Mouse (Mus musculus) heart, postnatal 0 days (tissue): ENCODE measurements around the gene Mocs1. TPM values are rescaled to one million over a fixed set of nuclear protein-coding genes. Genes with fewer than 3 reads are reported as not detected.

Source experiments
- ATAC-seq: fragments of 200-750 bp; cut with Nextera tagmentation; 2 replicates; pipeline ENCODE4 v1.8.0; 2017; ENCODE audit warnings: low read depth, moderate number of reproducible peaks, moderate library complexity; ENCODE audit not compliant: insufficient read depth
- DNase-seq: peaks from one replicate; pipeline ENCODE4 v3.0.0-alpha.2; 2016; ENCODE audit warnings: low spot score
- H3K27ac ChIP-seq: fragments of 300-500 bp; sonication (generic); 2 replicates; pipeline ENCODE4 v1.5.1; 2014; ENCODE audit warnings: low read depth, mild to moderate bottlenecking
- H3K27me3 ChIP-seq: fragments of 300-500 bp; sonication (generic); 2 replicates; pipeline ENCODE4 v1.6.1; 2014; ENCODE audit warnings: low read length, mixed read lengths; ENCODE audit not compliant: control insufficient read depth, insufficient read depth
- H3K36me3 ChIP-seq: fragments of 300-500 bp; sonication (generic); replicated peaks from 2 replicates; pipeline ENCODE4 v1.6.1; 2014; ENCODE audit warnings: low read length, mixed read lengths; ENCODE audit not compliant: control insufficient read depth, insufficient read depth
- H3K4me1 ChIP-seq: fragments of 300-500 bp; sonication (generic); 2 replicates; pipeline ENCODE4 v1.6.1; 2014; ENCODE audit warnings: antibody characterized with exemption; ENCODE audit not compliant: control insufficient read depth, insufficient read depth
- H3K4me2 ChIP-seq: fragments of 300-500 bp; sonication (generic); 2 replicates; pipeline ENCODE4 v1.6.1; 2014; ENCODE audit warnings: low read depth, mild to moderate bottlenecking, low read length, moderate library complexity
- H3K4me3 ChIP-seq: fragments of 300-500 bp; sonication (generic); 2 replicates; pipeline ENCODE4 v1.5.1; 2014; ENCODE audit warnings: low read depth, low read length
- H3K9ac ChIP-seq: fragments of 300-500 bp; sonication (generic); replicated peaks from 2 replicates; pipeline ENCODE4 v1.6.1; 2014; ENCODE audit warnings: low read depth, low read length, mixed read lengths
- H3K9me3 ChIP-seq: fragments of 300-500 bp; sonication (generic); replicated peaks from 2 replicates; pipeline ENCODE4 v1.6.1; 2016; ENCODE audit warnings: low read length; ENCODE audit not compliant: control insufficient read depth
- CTCF ChIP-seq: IDR thresholded peaks from 2 replicates; pipeline ENCODE4 v1.5.1; 2016; ENCODE audit warnings: antibody characterized with exemption, control low read depth, low read depth
- EP300 ChIP-seq: IDR thresholded peaks from 2 replicates; pipeline ENCODE4 v1.6.1; 2016; ENCODE audit warnings: antibody characterized with exemption, low read depth
- WGBS: fragments of 180-500 bp; shearing (Covaris S2); extraction: QIAGEN DNeasy Blood & Tissue Kit; methylation state at CpG from one replicate; pipeline ENCODE4 v1.1.7; 2014; 5-methylcytosine and 5-hydroxymethylcytosine counted together
- polyA plus RNA-seq: library from polyadenylated mRNA; unstranded; fragments of >200 nt; fragmentation: Nextera tagmentation; extraction: Ambion mirVana; gene quantifications from 2 replicates; pipeline ENCODE4 v1.2.1, GENCODE M21; 2015
- total RNA-seq: library from RNA; depleted of rRNA; stranded (reverse); fragments of >200 nt; gene quantifications from 2 replicates; pipeline ENCODE4 v1.2.3, GENCODE M21; 2014; ENCODE audit warnings: low replicate concordance; rRNA removed

Mocs1 gene
- total and polyA plus RNA-seq, 2 experiments from 2014 or later: 2.8 to 13.1 TPM

DNA sequence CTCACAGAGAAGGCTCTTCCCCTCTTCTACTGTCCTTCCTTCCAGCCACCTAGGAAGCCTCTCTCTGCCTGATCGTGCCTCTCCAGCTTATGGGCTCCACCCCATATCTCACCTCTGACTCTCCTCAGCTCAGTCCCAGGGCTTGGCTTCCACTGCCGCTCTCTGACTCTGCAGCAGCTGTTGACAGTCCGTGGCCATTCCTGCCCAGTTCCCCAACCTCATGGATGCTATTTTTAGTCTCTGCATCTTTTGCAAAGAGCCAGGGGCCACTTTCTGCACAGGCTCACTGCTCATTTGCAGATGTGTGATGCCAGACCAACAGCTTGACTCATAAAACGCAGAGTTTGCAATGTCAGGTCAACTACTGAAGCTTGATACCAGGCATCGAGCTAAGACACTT, 60.9 kb downstream of the Mocs1 start:
- 23% methylated on average over 5 of the region's 5 CpGs for WGBS
- ATAC-seq: peak; percentile 89

DNA sequence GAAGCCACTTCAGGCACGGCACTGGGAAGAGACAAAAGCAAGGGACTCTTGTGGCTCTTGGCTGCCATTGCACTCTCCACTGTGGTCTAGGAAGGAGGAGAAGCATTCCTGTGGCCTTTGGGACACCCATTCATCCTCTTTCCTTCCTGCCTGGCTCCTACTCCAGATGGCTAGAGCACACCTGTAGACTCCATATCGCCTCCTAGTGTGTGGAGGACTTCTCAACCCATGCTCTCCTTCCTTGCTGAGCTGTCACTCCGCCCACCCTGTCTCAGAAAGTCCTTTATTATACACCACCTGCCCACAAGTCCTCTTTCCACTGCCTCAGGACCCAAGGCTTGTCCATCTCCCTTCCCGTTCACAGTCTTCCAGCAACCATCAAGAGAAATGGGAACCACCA, 65.1 kb downstream of the Mocs1 start:
- Histone ChIP-seq H3K36me3 (peaks cover 27% of the 10 kb centered on the region; the same call in 1 of the 2 replicates), H3K9me3 (0 out of 2 replicates have a peak, but pooled peaks cover 3% of the 10 kb centered on the region), H3K9ac (no peak overlapping the region), H3K4me1 (peaks cover 12% of the 10 kb centered on the region), H3K27me3 (no peaks in the 10 kb centered on the region), H3K4me3 (no peak overlapping the region), H3K4me2 (no peak overlapping the region), H3K27ac (no peak overlapping the region)
- DNase-seq: no peak
- TF ChIP-seq EP300 (no peak), CTCF (no peak)
- WGBS: 93% methylated on average over 4 of the region's 4 CpGs
- no peak for ATAC-seq

More for the DNA sequence above, 60.9 kb downstream of the Mocs1 start:
- peak; percentile 80 for DNase-seq
- peak overlapping the region; percentile 46 for H3K27ac ChIP-seq
- no peak overlapping the region for H3K9ac ChIP-seq
- peaks cover 9% of the 10 kb centered on the region; the same call in 1 of the 2 replicates for H3K36me3 ChIP-seq
- no peak overlapping the region for H3K4me3 ChIP-seq
- peaks cover 12% of the 10 kb centered on the region for H3K4me1 ChIP-seq
- no peak overlapping the region for H3K4me2 ChIP-seq
- TF ChIP-seq EP300 (no peak), CTCF (no peak)
- no peaks in the 10 kb centered on the region for H3K27me3 ChIP-seq
- H3K9me3 ChIP-seq: 0 out of 2 replicates have a peak, but pooled peaks cover 3% of the 10 kb centered on the region

DNA sequence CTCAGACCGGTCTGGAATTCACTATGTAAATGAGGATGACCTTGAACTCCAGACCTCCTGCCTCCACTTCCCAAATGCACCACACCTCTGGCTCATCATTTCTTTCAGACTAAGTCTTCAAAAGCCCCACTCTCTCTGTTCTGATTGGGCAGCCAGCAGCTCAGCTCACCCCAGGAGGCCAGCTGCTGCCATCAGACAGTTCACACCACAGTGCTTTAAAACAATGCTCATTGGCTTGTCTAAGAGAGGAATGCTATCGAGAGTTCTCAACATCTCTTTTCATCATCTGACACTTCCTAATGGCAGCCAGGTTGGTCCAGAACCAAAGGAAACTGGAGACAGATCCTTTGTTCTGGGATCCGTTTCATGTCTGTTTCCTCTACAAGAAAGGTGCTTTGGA, 70.0 kb downstream of the Mocs1 start:
- Histone ChIP-seq H3K9ac (no peak overlapping the region), H3K27me3 (no peaks in the 10 kb centered on the region), H3K36me3 (peaks cover 26% of the 10 kb centered on the region; the same call in 1 of the 2 replicates), H3K4me2 (no peak overlapping the region), H3K4me3 (no peak overlapping the region), H3K27ac (no peak overlapping the region), H3K4me1 (no peaks in the 10 kb centered on the region), H3K9me3 (no peaks in the 10 kb centered on the region)
- ATAC-seq (no peak), DNase-seq (no peak)
- 71% methylated on average over 3 of the region's 3 CpGs for WGBS
- TF ChIP-seq EP300: no peak
- no peak for TF ChIP-seq CTCF

DNA sequence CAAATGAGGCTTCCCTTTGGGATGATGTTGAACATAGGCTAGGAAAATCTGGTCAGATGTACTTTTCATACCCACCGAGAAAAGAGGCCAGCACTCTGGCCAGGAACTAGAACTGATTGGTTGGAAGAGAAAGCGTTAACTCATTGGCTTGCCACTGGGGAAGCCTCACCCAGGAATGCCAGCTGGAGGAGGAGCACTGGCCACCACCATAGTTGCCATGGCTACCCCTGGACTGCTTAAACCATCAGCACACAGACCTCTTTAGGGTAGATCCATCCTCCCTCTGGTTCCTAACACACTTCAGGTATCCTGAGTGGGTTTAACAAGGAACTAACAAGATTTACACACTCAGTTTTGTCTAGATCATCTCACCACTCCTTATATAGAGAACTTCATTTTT, 71.5 kb downstream of the Mocs1 start:
- no peaks in the 10 kb centered on the region for H3K27me3 ChIP-seq
- no peaks in the 10 kb centered on the region for H3K9me3 ChIP-seq
- TF ChIP-seq EP300: no peak
- TF ChIP-seq CTCF: no peak
- no peak overlapping the region for H3K27ac ChIP-seq
- peaks cover 13% of the 10 kb centered on the region; the same call in 1 of the 2 replicates for H3K36me3 ChIP-seq
- no peaks in the 10 kb centered on the region for H3K4me1 ChIP-seq
- no peak overlapping the region for H3K4me2 ChIP-seq
- DNase-seq: no peak
- no peak for ATAC-seq
- H3K4me3 ChIP-seq: no peak overlapping the region
- no peak overlapping the region for H3K9ac ChIP-seq
- 90% methylated on average over 2 of the region's 2 CpGs for WGBS

DNA sequence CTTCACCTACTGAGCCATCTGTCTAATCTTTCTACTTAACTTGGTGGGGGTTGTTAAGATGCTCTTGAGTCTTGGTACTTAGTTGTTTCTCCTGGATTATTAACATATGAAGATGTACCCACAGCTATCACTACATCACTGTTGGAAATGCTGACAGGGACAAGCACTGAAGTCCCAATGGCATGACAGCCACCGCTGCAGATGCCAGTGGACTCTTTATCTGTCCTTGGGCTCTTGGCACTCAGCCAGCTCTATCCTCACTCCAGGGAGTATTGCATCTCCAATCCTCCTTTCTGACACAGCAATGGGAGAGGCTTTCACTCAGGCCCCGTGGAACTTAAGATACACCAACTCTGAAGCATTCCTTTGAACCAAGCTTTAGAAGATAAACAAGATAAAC, 72.1 kb downstream of the Mocs1 start:
- TF ChIP-seq EP300: no peak
- no peak for TF ChIP-seq CTCF
- H3K4me1 ChIP-seq: no peaks in the 10 kb centered on the region
- 10% methylated on average over 2 of the region's 2 CpGs for WGBS
- no peaks in the 10 kb centered on the region for H3K9me3 ChIP-seq
- DNase-seq (no peak), ATAC-seq (no peak)
- H3K9ac ChIP-seq: no peak overlapping the region
- H3K27ac ChIP-seq: no peak overlapping the region
- no peak overlapping the region for H3K4me3 ChIP-seq
- no peak overlapping the region for H3K4me2 ChIP-seq
- no peaks in the 10 kb centered on the region for H3K27me3 ChIP-seq
- peaks cover 7% of the 10 kb centered on the region; the same call in 1 of the 2 replicates for H3K36me3 ChIP-seq

DNA sequence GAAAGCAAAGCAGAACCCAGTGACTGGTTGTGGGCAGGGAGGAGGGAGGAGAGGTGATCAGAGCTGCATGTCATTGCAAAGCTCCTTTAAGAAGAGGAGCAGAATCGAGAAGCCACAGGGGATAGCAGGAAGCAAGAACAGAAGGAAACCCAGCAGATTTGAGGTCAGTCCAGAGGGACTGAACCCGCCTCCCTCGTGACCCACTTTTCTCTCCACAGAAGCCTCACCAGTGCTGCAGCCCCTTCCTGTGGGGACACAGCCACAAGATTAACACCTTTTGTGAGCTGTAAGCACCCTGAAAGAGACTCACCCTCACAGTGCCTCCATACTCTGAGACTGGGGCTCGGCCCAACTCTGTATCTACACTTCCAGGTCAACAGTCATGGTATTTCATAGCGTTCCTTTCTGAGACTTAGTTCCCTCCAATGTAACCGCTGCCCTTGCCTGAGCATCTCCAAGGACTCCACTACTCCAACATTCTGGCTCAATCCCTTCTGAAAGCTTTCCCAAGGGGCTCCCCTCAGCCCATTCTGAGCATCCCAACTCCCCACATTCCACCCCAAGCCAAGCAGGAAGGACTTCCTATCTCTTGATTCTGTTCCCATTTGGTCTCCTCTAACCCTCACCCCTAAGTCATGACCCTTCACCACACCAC, 75.2 kb downstream of the Mocs1 start:
- Histone ChIP-seq H3K27ac (no peak overlapping the region), H3K4me2 (no peak overlapping the region), H3K9ac (no peak overlapping the region), H3K9me3 (no peaks in the 10 kb centered on the region), H3K27me3 (no peaks in the 10 kb centered on the region), H3K4me3 (no peak overlapping the region), H3K36me3 (no peaks in the 10 kb centered on the region), H3K4me1 (no peaks in the 10 kb centered on the region)
- 68% methylated on average over 6 of the region's 6 CpGs for WGBS
- TF ChIP-seq EP300 (no peak), CTCF (no peak)
- ATAC-seq (no peak), DNase-seq (no peak)

Other genes with a start within 250 kb of the Mocs1 start
- gene Daam2, start 136.0 kb downstream of the Mocs1 start, total RNA-seq: 10.5 and 14.5 TPM in 2 replicates
- gene Daam2, start 136.0 kb downstream of the Mocs1 start, polyA plus RNA-seq: 1.6 and 2.4 TPM in 2 replicates
- 3.2 and 40.5 TPM in 2 replicates for gene Kif6, start 186.8 kb downstream of the Mocs1 start, total RNA-seq
- 1.7 and 2.0 TPM in 2 replicates for gene Kif6, start 186.8 kb downstream of the Mocs1 start, polyA plus RNA-seq